Mouse (Mus musculus): ENCODE data around the gene Cxadr. TPM values are rescaled to one million over a fixed set of nuclear protein-coding genes. Genes with fewer than 3 reads are reported as not detected.

Cxadr gene
- polyA plus RNA-seq, 1 experiment from 2014 or later, result 46.4 TPM

GRCm38 (mm10) chr16:78389986-78390385 lies 88.7 kb downstream of the Cxadr start:
- 86% methylated on average over 3 of the region's 3 CpGs for WGBS
- DNase-seq (ENCODE audit: low spot score), result no peak
- H3K36me3 ChIP-seq (ENCODE audit: control insufficient read depth, insufficient read depth, low read length), result no peaks in the 10 kb centered on the region
- H3K27me3 ChIP-seq (ENCODE audit: control insufficient read depth, insufficient read depth, low read length), result no peaks in the 10 kb centered on the region
- H3K4me2 ChIP-seq (ENCODE audit: low read depth), result no peak overlapping the region
- no peak overlapping the region for H3K4me3 ChIP-seq (ENCODE audit: low read depth, low read length)
- H3K27ac ChIP-seq (ENCODE audit: low read depth, low read length), result no peak overlapping the region
- no peak overlapping the region for H3K9ac ChIP-seq (ENCODE audit: low read length)
- no peak for ATAC-seq (ENCODE audit: insufficient read depth, low FRiP score, low TSS enrichment)
- H3K4me1 ChIP-seq (ENCODE audit: control insufficient read depth, insufficient read depth, low read length), result no peaks in the 10 kb centered on the region
- no peaks in the 10 kb centered on the region for H3K9me3 ChIP-seq (ENCODE audit: control insufficient read depth, low read length)

GRCm38 (mm10) chr16:78391354-78391753 lies 90.1 kb downstream of the Cxadr start:
- Histone ChIP-seq H3K27me3 (ENCODE audit: control insufficient read depth, insufficient read depth, low read length) (no peaks in the 10 kb centered on the region), H3K27ac (ENCODE audit: low read depth, low read length) (no peak overlapping the region), H3K4me1 (ENCODE audit: control insufficient read depth, insufficient read depth, low read length) (no peaks in the 10 kb centered on the region), H3K9ac (ENCODE audit: low read length) (no peak overlapping the region), H3K36me3 (ENCODE audit: control insufficient read depth, insufficient read depth, low read length) (no peaks in the 10 kb centered on the region), H3K9me3 (ENCODE audit: control insufficient read depth, low read length) (no peaks in the 10 kb centered on the region), H3K4me3 (ENCODE audit: low read depth, low read length) (no peak overlapping the region), H3K4me2 (ENCODE audit: low read depth) (no peak overlapping the region)
- DNase-seq (ENCODE audit: low spot score) (no peak), ATAC-seq (ENCODE audit: insufficient read depth, low FRiP score, low TSS enrichment) (no peak)
- WGBS, result 70% methylated on average over 2 of the region's 2 CpGs

GRCm38 (mm10) chr16:78398734-78399133 lies 97.4 kb downstream of the Cxadr start:
- no peaks in the 10 kb centered on the region for H3K27me3 ChIP-seq (ENCODE audit: control insufficient read depth, insufficient read depth, low read length)
- no peak overlapping the region for H3K27ac ChIP-seq (ENCODE audit: low read depth, low read length)
- H3K9me3 ChIP-seq (ENCODE audit: control insufficient read depth, low read length), result no peaks in the 10 kb centered on the region
- WGBS, result 84% methylated on average over 6 of the region's 6 CpGs
- H3K4me3 ChIP-seq (ENCODE audit: low read depth, low read length), result no peak overlapping the region
- ATAC-seq (ENCODE audit: insufficient read depth, low FRiP score, low TSS enrichment) (no peak), DNase-seq (ENCODE audit: low spot score) (no peak)
- no peaks in the 10 kb centered on the region for H3K36me3 ChIP-seq (ENCODE audit: control insufficient read depth, insufficient read depth, low read length)
- no peak overlapping the region for H3K9ac ChIP-seq (ENCODE audit: low read length)
- no peaks in the 10 kb centered on the region for H3K4me1 ChIP-seq (ENCODE audit: control insufficient read depth, insufficient read depth, low read length)
- H3K4me2 ChIP-seq (ENCODE audit: low read depth), result no peak overlapping the region

- 92% methylated on average over 3 of the region's 3 CpGs for WGBS
- Histone ChIP-seq H3K27me3 (ENCODE audit: control insufficient read depth, insufficient read depth, low read length) (no peaks in the 10 kb centered on the region), H3K9me3 (ENCODE audit: control insufficient read depth, low read length) (no peaks in the 10 kb centered on the region), H3K36me3 (ENCODE audit: control insufficient read depth, insufficient read depth, low read length) (no peaks in the 10 kb centered on the region), H3K4me1 (ENCODE audit: control insufficient read depth, insufficient read depth, low read length) (no peaks in the 10 kb centered on the region), H3K9ac (ENCODE audit: low read length) (no peak overlapping the region), H3K4me2 (ENCODE audit: low read depth) (no peak overlapping the region), H3K4me3 (ENCODE audit: low read depth, low read length) (no peak overlapping the region), H3K27ac (ENCODE audit: low read depth, low read length) (no peak overlapping the region)
- ATAC-seq (ENCODE audit: insufficient read depth, low FRiP score, low TSS enrichment), result no peak
- DNase-seq (ENCODE audit: low spot score), result no peak
Measured at GRCm38 (mm10) chr16:78399423-78399822, 98.1 kb downstream of the Cxadr start.

- ATAC-seq (ENCODE audit: insufficient read depth, low FRiP score, low TSS enrichment), result no peak
- no peaks in the 10 kb centered on the region for H3K4me1 ChIP-seq (ENCODE audit: control insufficient read depth, insufficient read depth, low read length)
- H3K9me3 ChIP-seq (ENCODE audit: control insufficient read depth, low read length), result no peaks in the 10 kb centered on the region
- no peak overlapping the region for H3K27ac ChIP-seq (ENCODE audit: low read depth, low read length)
- no peak overlapping the region for H3K9ac ChIP-seq (ENCODE audit: low read length)
- no peak overlapping the region for H3K4me2 ChIP-seq (ENCODE audit: low read depth)
- DNase-seq (ENCODE audit: low spot score), result no peak
- 71% methylated on average over 2 of the region's 2 CpGs for WGBS
- H3K27me3 ChIP-seq (ENCODE audit: control insufficient read depth, insufficient read depth, low read length), result no peaks in the 10 kb centered on the region
- no peak overlapping the region for H3K4me3 ChIP-seq (ENCODE audit: low read depth, low read length)
- no peaks in the 10 kb centered on the region for H3K36me3 ChIP-seq (ENCODE audit: control insufficient read depth, insufficient read depth, low read length)
Measured at GRCm38 (mm10) chr16:78402316-78402715, 101.0 kb downstream of the Cxadr start.

- ATAC-seq (ENCODE audit: insufficient read depth, low FRiP score, low TSS enrichment), result no peak
Measured at GRCm38 (mm10) chr16:78406657-78407056, 105.4 kb downstream of the Cxadr start.

GRCm38 (mm10) chr16:78407855-78408254 lies 106.6 kb downstream of the Cxadr start:
- H3K9ac ChIP-seq (ENCODE audit: low read length), result no peak overlapping the region
- WGBS, result 93% methylated on average over 6 of the region's 6 CpGs
- ATAC-seq (ENCODE audit: insufficient read depth, low FRiP score, low TSS enrichment) (no peak), DNase-seq (ENCODE audit: low spot score) (no peak)
- no peak overlapping the region for H3K4me2 ChIP-seq (ENCODE audit: low read depth)
- no peak overlapping the region for H3K4me3 ChIP-seq (ENCODE audit: low read depth, low read length)
- no peaks in the 10 kb centered on the region for H3K36me3 ChIP-seq (ENCODE audit: control insufficient read depth, insufficient read depth, low read length)
- H3K9me3 ChIP-seq (ENCODE audit: control insufficient read depth, low read length), result no peaks in the 10 kb centered on the region
- no peaks in the 10 kb centered on the region for H3K4me1 ChIP-seq (ENCODE audit: control insufficient read depth, insufficient read depth, low read length)
- no peaks in the 10 kb centered on the region for H3K27me3 ChIP-seq (ENCODE audit: control insufficient read depth, insufficient read depth, low read length)
- H3K27ac ChIP-seq (ENCODE audit: low read depth, low read length), result no peak overlapping the region

More at GRCm38 (mm10) chr16:78406657-78407056, 105.4 kb downstream of the Cxadr start:
- H3K4me3 ChIP-seq (ENCODE audit: low read depth, low read length), result no peak overlapping the region
- no peaks in the 10 kb centered on the region for H3K36me3 ChIP-seq (ENCODE audit: control insufficient read depth, insufficient read depth, low read length)
- H3K9ac ChIP-seq (ENCODE audit: low read length), result no peak overlapping the region
- H3K27ac ChIP-seq (ENCODE audit: low read depth, low read length), result no peak overlapping the region
- no peaks in the 10 kb centered on the region for H3K4me1 ChIP-seq (ENCODE audit: control insufficient read depth, insufficient read depth, low read length)
- no peak overlapping the region for H3K4me2 ChIP-seq (ENCODE audit: low read depth)
- 93% methylated on average over 2 of the region's 2 CpGs for WGBS
- H3K9me3 ChIP-seq (ENCODE audit: control insufficient read depth, low read length), result no peaks in the 10 kb centered on the region
- no peaks in the 10 kb centered on the region for H3K27me3 ChIP-seq (ENCODE audit: control insufficient read depth, insufficient read depth, low read length)
- DNase-seq (ENCODE audit: low spot score), result no peak

Other genes starting within 250 kb of the Cxadr start
- gene Btg3, start 75.7 kb downstream of the Cxadr start, polyA plus RNA-seq (2014; fragmentation: Nextera tagmentation; extraction: Ambion mirVana), result 40.3 and 45.1 TPM in 2 replicates

Measured in neural tube, embryonic 11.5 days (tissue).